Mouse (Mus musculus): Measurements from ENCODE around the gene Smarca5.

DNA sequence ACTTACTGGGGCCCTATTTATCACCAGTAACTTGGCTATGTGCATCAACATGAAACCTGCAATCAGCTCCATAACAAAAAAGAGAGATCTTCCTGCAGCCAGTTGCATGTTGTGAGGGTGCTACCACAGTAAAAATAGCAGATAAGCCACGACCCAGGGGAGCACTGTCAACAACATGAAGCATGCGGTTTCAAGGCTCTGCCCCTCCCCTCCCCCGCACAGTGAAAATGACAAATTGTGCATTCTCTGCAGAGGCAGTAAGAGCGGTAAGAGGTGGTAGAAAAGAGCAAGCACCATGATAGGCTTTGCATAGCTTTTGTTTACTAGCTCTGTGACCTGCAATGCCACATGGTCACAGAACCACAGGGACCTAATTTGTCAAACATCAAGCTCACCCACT is 81.7 kb downstream of the Smarca5 start:
- no peak for TF ChIP-seq POLR2A (IDR thresholded peaks at IDR 0.05; ENCODE audit: control insufficient read depth, low read depth, low read length)
- no peak for TF ChIP-seq CTCF (IDR thresholded peaks at IDR 0.05; ENCODE audit: control insufficient read depth, insufficient read depth, insufficient replicate concordance, low read depth, low read length)
